Mouse (Mus musculus) forebrain, embryonic 13.5 days (tissue): ENCODE measurements around the gene Dph1. TPM values are rescaled to one million over a fixed set of nuclear protein-coding genes. Genes with fewer than 3 reads are reported as not detected.
A peak's percentile ranks its signal among the peaks of the same experiment; 100 is the strongest.

Experiments used
- ATAC-seq: fragments of 200-750 bp; cut with Nextera tagmentation; 2 replicates; pipeline ENCODE4 v1.8.0; 2017
- H3K27ac ChIP-seq: fragments of 300-500 bp; sonication (generic); 2 replicates; pipeline ENCODE4 v1.5.1; 2015; ENCODE audit warnings: inconsistent platforms, mild to moderate bottlenecking, moderate library complexity
- H3K27me3 ChIP-seq: fragments of 300-500 bp; sonication (generic); 2 replicates; pipeline ENCODE4 v1.6.1; 2015; ENCODE audit warnings: mild to moderate bottlenecking, inconsistent platforms
- H3K36me3 ChIP-seq: fragments of 300-500 bp; sonication (generic); 2 replicates; pipeline ENCODE4 v1.6.1; 2015; ENCODE audit warnings: mild to moderate bottlenecking, inconsistent platforms; ENCODE audit not compliant: poor library complexity, severe bottlenecking
- H3K4me1 ChIP-seq: fragments of 300-500 bp; sonication (generic); 2 replicates; pipeline ENCODE4 v1.6.1; 2015; ENCODE audit warnings: inconsistent platforms
- H3K4me2 ChIP-seq: fragments of 300-500 bp; sonication (generic); 2 replicates; pipeline ENCODE4 v1.6.1; 2015; ENCODE audit warnings: inconsistent platforms, mild to moderate bottlenecking, moderate library complexity
- H3K4me3 ChIP-seq: fragments of 300-500 bp; sonication (generic); 2 replicates; pipeline ENCODE4 v1.5.1; 2015; ENCODE audit warnings: mild to moderate bottlenecking, inconsistent platforms
- H3K9ac ChIP-seq: fragments of 300-500 bp; sonication (generic); 2 replicates; pipeline ENCODE4 v1.6.1; 2015; ENCODE audit warnings: mild to moderate bottlenecking, inconsistent platforms
- H3K9me3 ChIP-seq: fragments of 300-500 bp; sonication (generic); replicated peaks from 2 replicates; pipeline ENCODE4 v1.6.1; 2016; ENCODE audit warnings: inconsistent platforms
- WGBS: fragments of 180-500 bp; shearing (Covaris S2); methylation state at CpG from one replicate; pipeline ENCODE4 v1.1.7; 2015; 5-methylcytosine and 5-hydroxymethylcytosine counted together
- polyA plus RNA-seq: library from polyadenylated mRNA; unstranded; fragments of >200 nt; fragmentation: Nextera tagmentation; extraction: Ambion mirVana; gene quantifications from 2 replicates; pipeline ENCODE4 v1.2.1, GENCODE M21; 2015

Gene Dph1
- polyA plus RNA-seq = 13.9 and 15.8 TPM in 2 replicates

DNA sequence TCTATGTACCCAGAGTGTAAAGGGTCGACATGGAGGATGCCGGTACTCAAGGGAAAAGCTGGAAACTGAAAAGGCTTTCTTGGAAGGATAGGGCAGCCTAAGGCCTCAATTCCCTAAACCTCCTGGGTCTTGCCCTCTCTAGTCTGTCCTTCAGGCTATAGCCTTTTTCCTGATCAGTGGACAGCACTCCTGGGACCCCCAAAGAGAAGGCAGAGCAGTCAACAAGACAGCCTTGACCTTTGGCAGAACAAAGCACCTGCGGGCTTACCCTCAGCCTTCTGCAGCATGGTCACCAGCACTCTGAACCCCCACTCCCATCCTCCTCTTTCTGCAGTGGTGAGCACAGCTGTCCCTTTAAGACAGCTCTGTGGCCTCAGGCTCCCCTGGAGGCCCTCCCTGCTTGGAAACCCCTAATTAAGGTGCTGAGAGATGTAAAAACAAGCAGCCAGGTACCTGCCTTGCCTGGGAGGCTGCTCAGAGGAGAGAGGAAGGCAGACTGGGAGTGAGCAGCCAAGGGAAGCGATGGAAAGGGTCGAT lies at the start of gene Dph1:
Dph1 (minus strand) TSS at position 337 of the 537 bp plus-strand sequence.
- WGBS = 44% methylated on average over 5 of the region's 5 CpGs
- Histone ChIP-seq H3K4me2 (peak within 1 kb of the TSS; percentile 93), H3K9me3 (no peaks in the 10 kb centered on the region), H3K27ac (0 out of 2 replicates have a peak within 1 kb of the TSS, but pooled peaks have one; percentile 8), H3K27me3 (peaks cover 51% of the 10 kb centered on the region), H3K4me1 (peaks cover 48% of the 10 kb centered on the region), H3K36me3 (no peaks in the 10 kb centered on the region), H3K9ac (peak within 1 kb of the TSS; percentile 68), H3K4me3 (peak within 1 kb of the TSS; percentile 67)
- no peak for ATAC-seq

DNA sequence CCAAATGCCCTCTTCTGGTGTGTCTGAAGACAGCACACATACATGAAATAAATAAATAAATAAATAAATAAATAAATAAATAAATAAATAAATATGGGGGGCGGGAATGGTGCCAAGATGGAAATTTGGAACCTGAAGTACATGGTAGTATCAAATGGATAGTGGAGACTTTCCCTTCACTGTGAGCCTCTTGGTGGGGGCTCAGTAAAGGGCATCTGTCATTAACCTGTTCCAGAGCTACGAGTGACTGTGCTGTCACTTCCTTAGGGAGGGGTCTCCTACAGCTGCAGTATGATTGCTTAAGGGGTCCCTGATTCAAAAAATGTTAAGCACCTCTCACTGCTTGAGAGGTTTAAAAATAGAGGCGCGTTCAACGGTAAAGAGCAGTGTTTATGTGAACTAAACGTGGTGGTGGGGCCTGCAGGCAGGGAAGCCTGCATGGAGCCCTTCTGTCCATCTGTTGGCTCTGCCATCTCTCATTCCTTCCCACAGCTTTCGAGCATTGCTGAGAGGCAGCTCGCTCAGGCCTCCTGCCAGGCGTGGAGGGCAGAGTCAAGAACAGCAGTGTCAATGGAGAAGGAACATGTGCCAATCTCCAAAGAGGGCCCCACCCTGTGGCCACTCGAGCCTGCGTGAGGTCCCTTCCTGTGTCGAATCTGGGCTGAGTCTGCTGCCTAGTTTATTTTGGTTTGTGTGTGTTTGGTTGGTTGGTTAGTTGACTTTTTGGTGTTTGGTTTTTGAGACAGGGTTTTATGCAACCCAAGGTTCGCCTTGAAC lies 49.3 kb upstream of the Dph1 start:
- H3K27ac ChIP-seq = no peak overlapping the region
- peaks cover 8% of the 10 kb centered on the region for H3K4me1 ChIP-seq
- ATAC-seq = no peak
- H3K9me3 ChIP-seq = no peaks in the 10 kb centered on the region
- no peak overlapping the region for H3K4me2 ChIP-seq
- no peaks in the 10 kb centered on the region for H3K36me3 ChIP-seq
- no peak overlapping the region for H3K4me3 ChIP-seq
- H3K27me3 ChIP-seq = peaks cover 8% of the 10 kb centered on the region; the same call in 1 of the 2 replicates
- WGBS = 80% methylated on average over 13 of the region's 13 CpGs
- no peak overlapping the region for H3K9ac ChIP-seq

DNA sequence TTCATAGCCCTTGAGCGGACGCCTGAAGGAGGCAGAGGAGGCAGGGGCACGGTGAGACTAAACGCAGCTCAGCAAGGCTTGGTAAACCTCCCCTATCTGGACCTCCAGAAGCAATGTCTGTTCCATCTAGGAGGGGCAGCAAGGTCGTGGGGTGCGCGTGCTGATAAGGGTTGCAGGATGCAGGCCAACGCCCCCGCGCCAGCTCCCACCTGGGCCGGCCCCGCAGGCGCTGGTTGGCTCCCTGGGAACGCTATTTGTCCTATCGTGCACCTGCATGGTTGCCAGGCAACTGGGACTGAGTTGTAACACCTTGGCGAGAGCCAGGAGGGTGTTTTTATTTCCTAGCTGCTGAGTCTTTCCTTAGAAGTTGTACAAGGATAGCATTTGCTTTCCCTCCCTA lies 43.7 kb upstream of the Dph1 start:
- peaks cover 26% of the 10 kb centered on the region for H3K27me3 ChIP-seq
- H3K9me3 ChIP-seq = no peaks in the 10 kb centered on the region
- H3K4me2 ChIP-seq = peak overlapping the region; percentile 33
- no peak overlapping the region for H3K9ac ChIP-seq
- H3K27ac ChIP-seq = no peak overlapping the region
- no peak overlapping the region for H3K4me3 ChIP-seq
- 9% methylated on average over 16 of the region's 16 CpGs for WGBS
- H3K36me3 ChIP-seq = no peaks in the 10 kb centered on the region
- H3K4me1 ChIP-seq = peaks cover 19% of the 10 kb centered on the region
- ATAC-seq = no peak

DNA sequence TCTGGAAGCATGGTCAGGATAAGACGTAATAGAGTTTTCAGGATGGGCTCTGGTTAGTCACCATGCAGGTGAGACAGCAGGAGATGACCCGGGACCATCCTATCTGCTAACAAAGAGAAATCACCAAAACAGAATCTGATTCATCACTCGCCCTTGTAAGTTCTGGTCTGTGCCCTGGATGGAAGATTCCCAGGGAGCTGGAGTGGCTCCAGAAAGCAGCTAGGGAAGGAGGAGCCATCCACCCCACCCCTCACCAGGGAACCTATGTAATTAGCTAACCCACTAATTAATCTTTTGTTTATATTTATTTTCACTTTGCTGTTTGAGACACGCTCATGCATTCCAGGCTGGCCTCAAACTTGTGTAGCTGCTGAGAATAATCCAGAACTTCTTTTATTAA lies 41.4 kb upstream of the Dph1 start:
- Histone ChIP-seq H3K4me1 (peaks cover 19% of the 10 kb centered on the region), H3K4me2 (no peak overlapping the region), H3K9ac (no peak overlapping the region), H3K36me3 (no peaks in the 10 kb centered on the region), H3K9me3 (no peaks in the 10 kb centered on the region), H3K27me3 (peaks cover 26% of the 10 kb centered on the region), H3K27ac (no peak overlapping the region), H3K4me3 (no peak overlapping the region)
- 66% methylated on average over 4 of the region's 4 CpGs for WGBS
- no peak for ATAC-seq

DNA sequence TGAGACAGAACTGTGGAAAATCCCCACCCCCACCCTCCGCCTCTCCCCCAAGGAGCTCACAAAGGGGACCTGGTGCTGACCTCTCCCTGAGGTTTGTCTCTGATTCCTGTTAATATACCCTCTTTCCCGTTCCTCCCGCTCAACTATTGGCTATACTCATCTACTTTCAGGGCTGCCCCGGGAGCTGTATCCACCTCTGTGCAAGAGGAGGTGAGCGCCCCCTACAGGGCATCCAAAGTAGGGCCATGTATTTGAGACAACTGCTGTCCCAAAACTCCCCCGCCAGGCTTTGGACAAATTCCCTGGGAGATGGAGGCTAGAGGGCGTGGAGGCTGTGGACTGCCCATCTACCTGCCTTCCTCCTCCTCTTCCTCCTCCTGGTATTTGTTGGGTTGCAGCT lies 40.7 kb upstream of the Dph1 start:
- no peak overlapping the region for H3K4me3 ChIP-seq
- H3K27ac ChIP-seq = no peak overlapping the region
- no peak overlapping the region for H3K9ac ChIP-seq
- no peaks in the 10 kb centered on the region for H3K9me3 ChIP-seq
- 0 out of 2 replicates have a peak overlapping the region, but pooled peaks have one; percentile 15 for H3K4me2 ChIP-seq
- peaks cover 19% of the 10 kb centered on the region for H3K4me1 ChIP-seq
- no peaks in the 10 kb centered on the region for H3K36me3 ChIP-seq
- ATAC-seq = no peak
- 4% methylated on average over 7 of the region's 7 CpGs for WGBS
- H3K27me3 ChIP-seq = peaks cover 26% of the 10 kb centered on the region

DNA sequence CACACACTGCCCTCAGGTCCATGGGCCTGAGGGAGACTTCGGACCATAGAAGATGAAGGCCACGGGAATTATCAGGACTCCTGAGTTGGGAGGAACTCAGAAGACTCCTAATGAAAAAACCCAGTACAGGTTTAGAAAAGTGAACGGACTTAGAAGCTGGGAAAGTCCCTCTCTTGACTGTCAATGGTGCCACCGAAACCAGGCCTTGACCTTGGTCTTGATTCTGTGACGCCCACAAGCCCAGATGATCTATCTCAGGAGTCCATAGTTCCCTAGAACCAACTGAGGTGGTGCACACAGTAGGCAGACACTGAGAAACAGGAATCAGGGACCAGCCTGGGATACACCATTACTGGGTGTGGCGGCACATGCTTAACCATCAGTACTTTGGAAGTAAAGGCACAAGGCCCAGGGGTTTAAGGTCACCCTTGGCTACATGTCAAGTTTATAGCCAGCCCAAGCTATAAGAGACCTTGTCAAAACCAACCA lies 39.3 kb upstream of the Dph1 start:
- Histone ChIP-seq H3K4me3 (no peak overlapping the region), H3K4me1 (peaks cover 19% of the 10 kb centered on the region), H3K27ac (no peak overlapping the region), H3K27me3 (peaks cover 17% of the 10 kb centered on the region), H3K9me3 (no peaks in the 10 kb centered on the region), H3K4me2 (no peak overlapping the region), H3K9ac (no peak overlapping the region), H3K36me3 (no peaks in the 10 kb centered on the region)
- no peak for ATAC-seq
- 97% methylated on average over 6 of the region's 6 CpGs for WGBS

DNA sequence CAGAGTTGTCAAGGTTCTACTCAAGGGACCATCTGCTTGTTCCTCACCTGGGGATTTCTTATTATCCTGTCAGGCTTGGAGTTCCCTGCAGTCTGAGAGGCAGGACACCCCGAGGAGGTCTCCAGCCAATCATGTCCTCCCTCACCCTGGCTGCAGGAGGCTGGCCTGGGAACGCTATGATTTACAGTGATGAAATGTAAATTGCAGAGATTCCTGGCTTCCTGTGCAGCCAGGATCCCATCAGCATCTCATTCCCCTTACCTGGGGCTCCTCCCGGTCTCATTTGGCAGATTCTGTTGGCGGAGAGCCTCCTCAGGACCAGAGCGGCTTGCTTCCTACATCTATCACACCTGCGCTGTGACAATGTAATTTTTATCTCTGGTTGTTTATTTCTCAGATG lies 38.2 kb upstream of the Dph1 start:
- H3K27me3 ChIP-seq = peaks cover 8% of the 10 kb centered on the region
- H3K4me1 ChIP-seq = peaks cover 11% of the 10 kb centered on the region
- H3K36me3 ChIP-seq = no peaks in the 10 kb centered on the region
- H3K4me2 ChIP-seq = no peak overlapping the region
- H3K9me3 ChIP-seq = no peaks in the 10 kb centered on the region
- H3K27ac ChIP-seq = no peak overlapping the region
- WGBS = 86% methylated on average over 6 of the region's 6 CpGs
- H3K9ac ChIP-seq = no peak overlapping the region
- no peak for ATAC-seq
- H3K4me3 ChIP-seq = no peak overlapping the region

DNA sequence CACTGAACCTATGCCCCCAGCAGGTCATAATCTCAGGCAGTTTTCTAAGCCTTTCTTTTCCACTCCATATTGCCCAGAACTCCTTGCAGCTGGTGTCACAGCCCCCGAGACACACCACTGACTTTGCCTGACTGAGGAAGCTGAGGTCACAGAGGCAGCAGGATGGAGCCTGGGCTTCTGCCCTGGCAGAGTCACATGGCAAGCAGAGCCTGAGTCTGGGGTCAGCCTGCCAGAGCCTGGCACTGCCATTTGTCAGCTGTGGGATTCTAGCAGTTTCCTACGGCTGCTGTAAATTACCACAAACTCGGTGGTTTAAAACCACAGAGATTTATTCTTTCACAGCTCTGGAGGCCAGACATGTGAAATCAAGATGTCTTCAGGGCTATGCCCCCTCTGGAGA lies 36.6 kb upstream of the Dph1 start:
- Histone ChIP-seq H3K27ac (no peak overlapping the region), H3K36me3 (no peaks in the 10 kb centered on the region), H3K9me3 (no peaks in the 10 kb centered on the region), H3K27me3 (no peaks in the 10 kb centered on the region), H3K4me2 (no peak overlapping the region), H3K4me3 (no peak overlapping the region), H3K9ac (no peak overlapping the region), H3K4me1 (peaks cover 10% of the 10 kb centered on the region)
- 79% methylated on average over 3 of the region's 3 CpGs for WGBS
- no peak for ATAC-seq

DNA sequence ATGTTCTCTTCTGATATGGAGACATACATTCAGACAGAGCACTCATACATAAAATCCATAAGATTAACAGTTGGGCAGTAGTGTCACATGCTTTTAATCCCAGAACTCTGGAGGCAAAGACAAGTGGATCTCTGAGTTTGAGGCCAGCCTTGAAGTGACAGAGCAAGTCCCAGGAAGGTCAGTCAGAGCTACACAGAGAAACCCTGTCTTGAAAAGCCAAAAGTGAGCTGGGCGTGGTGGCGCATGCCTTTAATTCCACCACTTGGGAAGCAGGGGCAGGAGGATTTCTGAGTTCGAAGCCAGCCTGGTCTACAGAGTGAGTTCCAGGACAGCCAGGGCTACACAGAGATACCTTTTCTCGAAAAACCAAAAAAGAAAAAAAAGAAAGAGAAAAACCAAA lies 33.8 kb upstream of the Dph1 start:
- 92% methylated on average over 4 of the region's 4 CpGs for WGBS
- H3K9ac ChIP-seq = no peak overlapping the region
- H3K4me1 ChIP-seq = peaks cover 12% of the 10 kb centered on the region
- H3K27ac ChIP-seq = no peak overlapping the region
- no peak overlapping the region for H3K4me2 ChIP-seq
- no peaks in the 10 kb centered on the region for H3K27me3 ChIP-seq
- no peak for ATAC-seq
- no peaks in the 10 kb centered on the region for H3K9me3 ChIP-seq
- H3K4me3 ChIP-seq = no peak overlapping the region
- H3K36me3 ChIP-seq = no peaks in the 10 kb centered on the region

DNA sequence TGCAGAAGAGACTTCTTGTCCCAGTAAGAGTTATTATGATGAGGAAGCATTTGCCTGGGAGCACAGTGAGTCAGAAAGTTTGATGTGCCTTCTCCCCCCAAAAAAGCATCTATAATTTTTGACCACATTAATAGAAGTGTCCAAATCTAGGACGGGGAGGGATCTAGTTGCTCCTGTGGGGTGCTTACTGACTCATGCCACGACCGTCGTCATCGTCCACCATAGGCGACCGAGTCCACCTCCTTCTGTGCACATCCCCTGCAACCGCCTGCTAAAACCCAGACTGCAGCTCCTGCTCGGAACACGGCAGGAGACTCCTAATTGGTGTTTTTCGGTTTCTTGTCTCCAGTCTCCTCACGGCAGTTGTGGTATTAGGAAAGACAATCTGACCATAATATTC lies 33.0 kb upstream of the Dph1 start:
- H3K9me3 ChIP-seq = no peaks in the 10 kb centered on the region
- H3K27me3 ChIP-seq = no peaks in the 10 kb centered on the region
- H3K9ac ChIP-seq = no peak overlapping the region
- H3K4me3 ChIP-seq = no peak overlapping the region
- no peak overlapping the region for H3K27ac ChIP-seq
- ATAC-seq = no peak
- no peak overlapping the region for H3K4me2 ChIP-seq
- no peaks in the 10 kb centered on the region for H3K36me3 ChIP-seq
- WGBS = 80% methylated on average over 12 of the region's 12 CpGs
- peaks cover 12% of the 10 kb centered on the region for H3K4me1 ChIP-seq

DNA sequence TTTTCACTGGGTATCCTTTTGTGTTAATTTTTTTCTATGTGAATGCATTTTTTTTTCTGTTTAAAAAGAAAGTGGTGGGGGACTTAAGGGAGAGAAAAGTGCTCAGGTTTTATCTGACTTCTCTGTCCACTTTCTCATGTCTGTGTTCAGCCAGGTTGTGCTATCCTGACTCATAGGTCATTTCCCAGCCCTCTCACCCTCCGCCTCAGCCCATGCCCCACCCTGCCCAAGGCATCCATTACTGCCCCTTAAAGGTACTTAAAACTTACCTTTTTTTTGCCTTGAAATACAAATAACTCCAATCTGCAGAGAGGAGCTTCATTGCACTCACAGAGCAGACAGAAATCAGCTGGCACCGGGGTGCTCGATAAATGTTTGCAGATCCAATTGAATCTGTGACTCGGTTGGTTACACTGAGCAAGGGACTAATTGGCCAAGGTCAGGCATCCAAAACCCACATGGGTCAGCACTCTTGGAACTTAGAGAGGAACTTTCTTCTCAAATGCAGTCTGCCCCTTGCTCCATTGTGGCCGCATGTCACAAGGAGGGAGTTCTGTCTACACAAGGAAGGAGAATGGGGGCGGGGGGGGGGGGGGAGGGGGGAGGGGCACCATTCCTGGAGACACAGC lies 29.6 kb upstream of the Dph1 start:
- no peak overlapping the region for H3K4me2 ChIP-seq

DNA sequence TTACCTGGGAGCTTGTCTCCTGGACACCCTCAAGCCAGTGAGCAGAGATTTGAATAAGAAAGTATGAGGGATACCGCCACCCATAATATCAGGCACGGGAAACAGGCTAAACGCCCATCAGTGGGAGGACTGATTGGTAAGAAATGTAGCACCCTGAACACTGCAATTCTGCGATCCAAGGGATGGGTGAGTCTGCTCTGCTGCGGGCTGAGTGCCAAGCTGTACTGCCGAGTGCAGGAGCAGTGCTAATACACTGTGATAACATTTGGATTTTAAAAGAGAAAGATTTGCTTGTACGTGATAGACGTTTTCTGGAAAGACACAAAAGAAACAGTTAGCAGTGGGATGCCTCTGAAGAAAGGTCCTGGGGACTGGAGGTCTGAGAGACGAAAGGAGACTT lies 29.1 kb upstream of the Dph1 start:
- Histone ChIP-seq H3K27ac (no peak overlapping the region), H3K9ac (no peak overlapping the region), H3K36me3 (no peaks in the 10 kb centered on the region), H3K4me2 (no peak overlapping the region), H3K27me3 (0 out of 2 replicates have a peak, but pooled peaks cover 4% of the 10 kb centered on the region), H3K4me1 (peaks cover 15% of the 10 kb centered on the region), H3K9me3 (no peaks in the 10 kb centered on the region), H3K4me3 (no peak overlapping the region)
- WGBS = 32% methylated on average over 9 of the region's 9 CpGs
- ATAC-seq = no peak

More for the DNA sequence above, 29.6 kb upstream of the Dph1 start:
- Histone ChIP-seq H3K4me1 (peaks cover 12% of the 10 kb centered on the region), H3K9me3 (no peaks in the 10 kb centered on the region), H3K4me3 (no peak overlapping the region), H3K27me3 (0 out of 2 replicates have a peak, but pooled peaks cover 3% of the 10 kb centered on the region), H3K36me3 (no peaks in the 10 kb centered on the region), H3K9ac (no peak overlapping the region), H3K27ac (no peak overlapping the region)
- ATAC-seq = no peak
- 44% methylated on average over 4 of the region's 6 CpGs for WGBS
